Mouse (Mus musculus) effector memory CD4-positive, alpha-beta T cell, adult 7 months (primary cell): Measurements from ENCODE around the gene Ccnjl. TPM values are rescaled to one million over a fixed set of nuclear protein-coding genes. Genes with fewer than 3 reads are reported as not detected.

Experiments used
- polyA plus RNA-seq: library from polyadenylated mRNA; unstranded; fragments of 100-300 nt; shearing (Covaris generic); gene quantifications from one replicate; pipeline ENCODE4 v1.2.1, GENCODE M21; 2017

The Ccnjl gene
- 0.18 TPM for polyA plus RNA-seq

GRCm38 (mm10) chr11:43528683-43529499 is at the start of gene Ccnjl:
Gene Ccnjl (plus strand): TSS chr11:43528784.

DNA sequence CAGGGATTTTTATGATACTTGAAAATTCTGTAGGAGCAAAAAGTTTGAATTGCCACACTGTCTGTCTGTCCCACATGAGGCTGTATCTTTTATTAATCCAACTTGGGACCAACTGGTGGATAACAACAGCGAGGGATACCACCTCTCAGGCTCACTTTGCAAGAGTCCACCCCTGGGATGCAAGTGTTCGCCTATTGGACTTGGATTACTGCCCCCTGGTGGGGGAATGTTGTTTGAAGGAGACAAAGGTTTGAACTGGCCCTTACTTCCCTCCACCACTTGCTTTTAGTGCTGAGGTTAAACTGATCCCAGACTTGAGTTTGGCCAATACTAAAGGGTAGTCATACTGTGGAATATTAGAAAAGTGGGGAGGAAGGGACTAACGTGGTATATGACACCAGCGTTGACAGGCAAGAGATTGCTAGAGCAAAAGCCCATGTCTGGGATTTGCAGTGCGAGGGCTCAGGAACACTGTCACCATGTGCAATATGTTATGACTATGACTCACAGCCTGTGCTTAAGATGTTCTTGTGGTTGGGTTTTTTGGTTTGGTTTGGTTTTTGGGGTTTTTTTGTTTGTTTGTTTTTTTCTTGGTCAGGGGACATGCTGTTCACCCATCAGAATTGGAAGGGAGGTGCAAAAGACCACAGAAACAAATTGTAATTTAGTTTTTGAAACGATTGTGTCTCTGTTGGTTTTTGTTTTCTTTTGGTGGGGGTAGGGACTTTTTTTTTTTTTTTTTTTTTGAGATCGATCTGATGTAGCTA is 57.9 kb downstream of the Ccnjl start, which contains the start of gene 4933415A04Rik:
Gene 4933415A04Rik (plus strand): TSS at position 717 of the 767 bp plus-strand sequence.

DNA sequence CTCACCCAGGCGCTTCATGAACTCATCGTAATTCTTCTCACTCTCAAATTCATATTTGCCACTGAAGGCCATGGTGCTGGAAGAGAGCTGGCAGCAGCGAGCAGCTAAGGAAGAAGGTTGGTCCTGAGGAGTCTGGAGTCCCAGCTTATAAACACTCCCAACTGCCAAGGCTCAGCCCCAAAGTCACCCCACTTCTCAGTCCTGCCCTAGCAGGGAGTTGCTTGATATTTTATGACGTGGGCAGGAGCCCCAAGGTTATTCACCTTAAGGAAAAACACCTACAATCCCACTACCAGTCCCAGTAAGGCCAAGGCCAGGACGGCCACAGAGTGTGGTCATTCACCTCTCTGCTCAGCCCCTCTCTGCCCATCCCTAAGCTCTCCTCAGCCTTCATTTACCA is 72.9 kb downstream of the Ccnjl start, which contains the start of gene Fabp6:
Gene Fabp6 (minus strand): TSS at position 101 of the 400 bp plus-strand sequence.

Other genes starting within 250 kb of the Ccnjl start
- gene Pttg1, start 102.5 kb upstream of the Ccnjl start, polyA plus RNA-seq = 218 TPM
- gene Slu7, start 95.0 kb upstream of the Ccnjl start, polyA plus RNA-seq = 110 TPM
- not detected for gene C1qtnf2, start 54.5 kb upstream of the Ccnjl start, polyA plus RNA-seq
- 0.38 TPM for gene 4933415A04Rik, start 58.3 kb downstream of the Ccnjl start, polyA plus RNA-seq
- gene Fabp6, start 72.8 kb downstream of the Ccnjl start, polyA plus RNA-seq = not detected
- gene Pwwp2a, start 153.2 kb downstream of the Ccnjl start, polyA plus RNA-seq = 70.3 TPM
- gene Ttc1, start 219.2 kb downstream of the Ccnjl start, polyA plus RNA-seq = 58.7 TPM